Mouse (Mus musculus) midbrain, embryonic 13.5 days (tissue): Measurements from ENCODE around the gene Pou2f1. TPM values are rescaled to one million over a fixed set of nuclear protein-coding genes. Genes with fewer than 3 reads are reported as not detected.
A peak's percentile ranks its signal among the peaks of the same experiment; 100 is the strongest.

Experiments
- ATAC-seq: fragments of 200-750 bp; cut with Nextera tagmentation; 2 replicates; pipeline ENCODE4 v1.8.0; 2017; ENCODE audit warnings: mild to moderate bottlenecking, moderate TSS enrichment, moderate library complexity
- H3K27ac ChIP-seq: fragments of 300-500 bp; sonication (generic); 2 replicates; pipeline ENCODE4 v1.5.1; 2015; ENCODE audit warnings: inconsistent platforms, mild to moderate bottlenecking, moderate library complexity
- H3K27me3 ChIP-seq: fragments of 300-500 bp; sonication (generic); 2 replicates; pipeline ENCODE4 v1.6.1; 2015; ENCODE audit warnings: mild to moderate bottlenecking, inconsistent platforms
- H3K36me3 ChIP-seq: fragments of 300-500 bp; sonication (generic); 2 replicates; pipeline ENCODE4 v1.6.1; 2015; ENCODE audit warnings: mild to moderate bottlenecking, inconsistent platforms
- H3K4me1 ChIP-seq: fragments of 300-500 bp; sonication (generic); replicated peaks from 2 replicates; pipeline ENCODE4 v1.6.1; 2015; ENCODE audit warnings: inconsistent platforms
- H3K4me2 ChIP-seq: fragments of 300-500 bp; sonication (generic); replicated peaks from 2 replicates; pipeline ENCODE4 v1.6.1; 2015; ENCODE audit warnings: moderate library complexity, mild to moderate bottlenecking, inconsistent platforms
- H3K4me3 ChIP-seq: fragments of 300-500 bp; sonication (generic); replicated peaks from 2 replicates; pipeline ENCODE4 v1.5.1; 2015; ENCODE audit warnings: mild to moderate bottlenecking, inconsistent platforms
- H3K9ac ChIP-seq: fragments of 300-500 bp; sonication (generic); replicated peaks from 2 replicates; pipeline ENCODE4 v1.6.1; 2015; ENCODE audit warnings: mild to moderate bottlenecking, inconsistent platforms
- H3K9me3 ChIP-seq: fragments of 300-500 bp; sonication (generic); 2 replicates; pipeline ENCODE4 v1.6.1; 2016; ENCODE audit warnings: mild to moderate bottlenecking, inconsistent platforms
- WGBS: fragments of 180-500 bp; shearing (Covaris S2); methylation state at CpG from one replicate; pipeline ENCODE4 v1.1.7; 2015; 5-methylcytosine and 5-hydroxymethylcytosine counted together
- polyA plus RNA-seq: library from polyadenylated mRNA; unstranded; fragments of >200 nt; fragmentation: Nextera tagmentation; extraction: Ambion mirVana; gene quantifications from 2 replicates; pipeline ENCODE4 v1.2.1, GENCODE M21; 2015

Pou2f1 gene
- polyA plus RNA-seq, 1 experiment from 2014 or later = 27.7 TPM

DNA sequence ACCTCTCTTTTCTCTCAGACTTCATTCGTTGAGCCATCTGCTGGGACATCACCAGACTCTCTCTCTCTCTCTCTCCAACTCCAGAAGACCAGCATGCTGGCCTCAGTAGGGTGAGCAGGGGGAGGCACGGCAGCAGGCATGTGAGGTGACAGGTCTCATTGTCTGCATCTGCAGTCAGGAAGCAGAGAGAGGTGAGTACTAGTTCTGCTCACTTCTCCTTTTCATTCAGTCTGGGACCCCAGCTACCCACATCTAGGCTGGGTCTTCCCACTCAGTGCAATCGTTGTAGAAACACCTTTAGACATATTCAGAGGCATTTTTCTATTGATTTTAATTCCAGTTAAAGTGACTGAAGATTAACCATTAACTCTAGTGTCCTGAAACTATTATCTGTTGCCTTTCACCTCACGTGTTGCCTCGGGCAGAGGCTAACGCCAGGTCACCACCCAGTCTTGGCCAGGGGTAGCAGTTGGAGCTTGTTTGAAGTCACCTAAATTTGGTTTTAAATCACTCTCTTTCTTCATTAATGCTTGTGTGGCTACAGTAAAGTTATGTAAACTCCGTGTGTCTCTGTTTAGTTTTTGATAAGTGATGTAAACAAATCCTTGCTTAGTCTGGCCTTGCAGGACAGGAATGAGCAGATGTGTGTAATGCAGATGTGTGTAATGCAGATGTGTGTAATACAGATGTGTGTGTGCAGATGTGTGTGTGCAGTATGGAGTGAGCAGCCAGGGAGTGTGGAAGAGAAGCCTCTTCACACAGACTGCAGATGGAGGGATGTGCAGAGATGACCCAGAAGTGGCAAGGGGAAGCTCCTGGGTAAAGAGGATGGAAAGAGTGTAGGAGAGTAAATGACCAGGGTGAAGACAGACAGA, 29.4 kb upstream of the Pou2f1 start:
- Histone ChIP-seq H3K27me3 (no peaks in the 10 kb centered on the region), H3K27ac (no peak overlapping the region), H3K4me2 (no peak overlapping the region), H3K9ac (no peak overlapping the region), H3K9me3 (no peaks in the 10 kb centered on the region), H3K4me1 (peaks cover 6% of the 10 kb centered on the region), H3K4me3 (no peak overlapping the region), H3K36me3 (no peaks in the 10 kb centered on the region)
- ATAC-seq = no peak
- WGBS = 79% methylated on average over 7 of the region's 7 CpGs

DNA sequence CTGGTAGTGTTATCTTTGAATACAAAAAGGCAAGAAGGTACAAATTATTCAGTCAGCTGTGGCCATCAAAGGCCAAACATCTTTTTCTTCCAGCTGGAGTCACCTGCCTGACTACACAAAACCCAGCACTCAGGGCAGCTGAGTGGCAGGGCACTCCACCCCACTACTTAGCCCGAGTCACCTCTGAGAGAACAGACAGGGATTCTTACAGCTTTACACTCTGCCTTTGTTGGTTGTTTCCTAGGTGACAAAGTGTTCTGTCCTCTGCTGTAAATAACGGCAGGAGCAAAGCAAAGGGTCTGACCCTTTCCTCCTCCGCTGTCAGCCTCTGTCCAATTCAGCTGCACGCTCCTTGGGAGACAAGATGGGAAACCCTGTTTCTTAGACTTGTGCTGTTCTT, 21.5 kb upstream of the Pou2f1 start:
- 0 out of 2 replicates have a peak, but pooled peaks cover 8% of the 10 kb centered on the region for H3K4me1 ChIP-seq
- H3K4me2 ChIP-seq = no peak overlapping the region
- H3K27ac ChIP-seq = no peak overlapping the region
- H3K27me3 ChIP-seq = no peaks in the 10 kb centered on the region
- no peak overlapping the region for H3K9ac ChIP-seq
- peak; percentile 77 for ATAC-seq
- H3K9me3 ChIP-seq = no peaks in the 10 kb centered on the region
- 17% methylated on average over 4 of the region's 4 CpGs for WGBS
- H3K36me3 ChIP-seq = no peaks in the 10 kb centered on the region
- no peak overlapping the region for H3K4me3 ChIP-seq

GRCm38 (mm10) chr1:166017203-166017602, 14.7 kb upstream of the Pou2f1 start:
- WGBS = 95% methylated on average over 4 of the region's 4 CpGs
- Histone ChIP-seq H3K9me3 (no peaks in the 10 kb centered on the region), H3K27me3 (no peaks in the 10 kb centered on the region), H3K4me2 (no peak overlapping the region), H3K27ac (no peak overlapping the region), H3K36me3 (no peaks in the 10 kb centered on the region), H3K4me1 (no peaks in the 10 kb centered on the region), H3K9ac (no peak overlapping the region), H3K4me3 (no peak overlapping the region)
- no peak for ATAC-seq

GRCm38 (mm10) chr1:166016306-166016705, 13.8 kb upstream of the Pou2f1 start:
- Histone ChIP-seq H3K27me3 (no peaks in the 10 kb centered on the region), H3K4me3 (no peak overlapping the region), H3K9me3 (no peaks in the 10 kb centered on the region), H3K4me1 (no peaks in the 10 kb centered on the region), H3K36me3 (no peaks in the 10 kb centered on the region), H3K9ac (no peak overlapping the region), H3K4me2 (no peak overlapping the region), H3K27ac (no peak overlapping the region)
- ATAC-seq = no peak
- 81% methylated on average over 4 of the region's 4 CpGs for WGBS

GRCm38 (mm10) chr1:166014530-166014929, 12.1 kb upstream of the Pou2f1 start:
- H3K27me3 ChIP-seq = no peaks in the 10 kb centered on the region
- ATAC-seq = no peak
- WGBS = 62% methylated on average over 5 of the region's 5 CpGs

DNA sequence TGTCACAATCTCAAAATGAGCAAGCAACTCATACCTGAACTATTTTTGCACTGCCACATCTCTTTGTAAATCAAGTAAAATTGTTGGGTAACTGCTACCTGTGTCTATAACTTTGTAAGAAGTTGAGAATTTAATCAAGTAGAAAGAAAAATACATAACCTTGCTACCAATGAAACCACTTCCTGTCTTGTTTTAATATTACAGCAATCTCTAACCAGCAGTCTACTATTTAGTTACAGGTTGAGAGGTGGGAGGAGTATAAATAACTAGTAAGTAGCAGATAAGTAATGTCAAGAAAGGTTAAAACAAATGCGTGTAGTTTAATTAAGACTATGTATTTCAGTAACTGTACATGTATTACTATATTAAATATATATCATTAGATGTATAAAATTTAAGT, 7.6 kb upstream of the Pou2f1 start:
- no peak overlapping the region for H3K4me2 ChIP-seq
- WGBS = 92% methylated on average over 1 of the region's 1 CpGs
- no peak for ATAC-seq
- H3K9me3 ChIP-seq = no peaks in the 10 kb centered on the region
- H3K27me3 ChIP-seq = no peaks in the 10 kb centered on the region
- H3K4me3 ChIP-seq = no peak overlapping the region
- no peaks in the 10 kb centered on the region for H3K36me3 ChIP-seq
- H3K9ac ChIP-seq = no peak overlapping the region
- H3K27ac ChIP-seq = no peak overlapping the region
- H3K4me1 ChIP-seq = no peaks in the 10 kb centered on the region

More at GRCm38 (mm10) chr1:166014530-166014929, 12.1 kb upstream of the Pou2f1 start:
- Histone ChIP-seq H3K36me3 (no peaks in the 10 kb centered on the region), H3K9ac (no peak overlapping the region), H3K4me2 (no peak overlapping the region), H3K4me3 (no peak overlapping the region), H3K4me1 (no peaks in the 10 kb centered on the region), H3K9me3 (no peaks in the 10 kb centered on the region), H3K27ac (no peak overlapping the region)

DNA sequence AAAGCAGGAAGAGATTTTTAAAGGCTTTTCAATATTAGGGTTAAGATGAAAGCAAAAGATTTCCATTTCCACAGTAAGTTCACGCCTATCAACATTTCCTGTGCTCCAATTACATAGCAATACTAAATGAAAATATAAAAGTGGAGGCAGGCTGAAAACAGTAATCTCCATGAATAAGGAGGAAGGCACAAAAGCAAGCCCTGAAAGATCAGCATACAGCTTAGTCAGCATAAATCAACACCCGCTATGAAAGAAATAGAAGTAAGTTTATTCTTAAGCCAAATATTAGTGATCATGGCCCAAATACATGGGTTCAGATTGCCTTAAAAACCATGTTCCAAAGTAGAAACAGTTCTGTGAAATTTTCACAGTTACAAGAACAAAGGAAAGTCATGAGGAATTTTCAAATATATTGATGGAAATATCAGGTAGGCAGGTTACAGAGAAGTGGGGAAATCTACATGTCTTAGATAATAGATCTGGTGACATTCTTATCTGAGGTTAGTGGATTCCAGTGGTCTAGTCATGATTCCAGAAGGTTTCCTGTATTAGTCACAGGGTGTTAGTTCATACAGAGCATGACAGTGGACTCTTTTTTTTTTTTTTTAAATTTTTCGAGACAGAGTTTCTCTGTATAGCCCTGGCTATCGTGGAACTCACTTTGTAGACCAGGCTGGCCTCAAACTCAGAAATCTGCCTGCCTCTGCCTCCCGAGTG, 6.3 kb upstream of the Pou2f1 start:
- Histone ChIP-seq H3K4me2 (no peak overlapping the region), H3K9me3 (no peaks in the 10 kb centered on the region)

GRCm38 (mm10) chr1:166007026-166007425, 4.5 kb upstream of the Pou2f1 start:
- WGBS = 72% methylated on average over 3 of the region's 3 CpGs
- H3K9ac ChIP-seq = no peak overlapping the region
- no peak for ATAC-seq
- H3K4me3 ChIP-seq = no peak overlapping the region
- no peaks in the 10 kb centered on the region for H3K9me3 ChIP-seq
- no peaks in the 10 kb centered on the region for H3K4me1 ChIP-seq
- H3K4me2 ChIP-seq = no peak overlapping the region
- no peaks in the 10 kb centered on the region for H3K36me3 ChIP-seq
- no peak overlapping the region for H3K27ac ChIP-seq
- no peaks in the 10 kb centered on the region for H3K27me3 ChIP-seq

More for the DNA sequence above, 6.3 kb upstream of the Pou2f1 start:
- WGBS = 94% methylated on average over 5 of the region's 5 CpGs
- Histone ChIP-seq H3K27me3 (no peaks in the 10 kb centered on the region), H3K27ac (no peak overlapping the region), H3K9ac (no peak overlapping the region), H3K36me3 (no peaks in the 10 kb centered on the region), H3K4me3 (no peak overlapping the region), H3K4me1 (no peaks in the 10 kb centered on the region)
- ATAC-seq = no peak

GRCm38 (mm10) chr1:166003181-166004022, 924 bp upstream of the Pou2f1 start:
- Histone ChIP-seq H3K4me1 (peaks cover 27% of the 10 kb centered on the region), H3K36me3 (no peaks in the 10 kb centered on the region), H3K27ac (peak overlapping the region; percentile 76), H3K4me2 (peak overlapping the region; percentile 62), H3K27me3 (no peaks in the 10 kb centered on the region), H3K4me3 (peak overlapping the region; percentile 99), H3K9me3 (no peaks in the 10 kb centered on the region), H3K9ac (peak overlapping the region; percentile 59)
- peak; percentile 84 for ATAC-seq
- under 1% methylated on average over 61 of the region's 61 CpGs for whole genome bisulfite sequencing

DNA sequence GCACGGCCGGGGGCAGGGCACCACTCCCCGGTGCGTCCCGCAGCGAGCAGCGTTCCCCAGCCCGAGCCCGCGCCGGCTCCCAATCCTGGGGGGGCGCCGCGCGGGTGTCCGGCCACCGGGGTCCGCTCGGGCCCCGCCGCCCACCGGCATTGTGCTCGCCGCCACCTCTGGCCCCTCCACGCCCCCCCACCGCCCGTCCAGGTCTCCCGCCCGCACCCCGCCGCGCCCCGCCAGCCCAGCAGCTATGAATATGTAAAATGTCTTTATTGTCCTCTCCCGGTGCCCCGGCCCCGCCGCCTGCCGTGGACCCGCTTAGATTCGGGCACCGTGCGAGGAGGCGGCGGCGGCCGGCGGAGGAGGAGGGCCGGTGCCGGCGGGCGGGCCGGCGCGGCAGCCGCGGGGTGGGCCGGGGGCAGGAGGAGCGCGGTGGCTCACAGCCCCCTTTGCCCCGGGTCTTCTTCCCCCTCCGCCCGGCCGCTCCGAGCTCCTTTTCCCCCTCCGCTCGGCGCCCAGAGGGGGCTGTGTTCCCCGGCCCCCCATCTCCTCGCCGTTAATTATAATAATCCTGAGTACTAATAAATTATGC, 481 bp downstream of the Pou2f1 start:
- peak overlapping the region; percentile 98 for H3K9ac ChIP-seq
- peak overlapping the region; percentile 85 for H3K4me2 ChIP-seq
- peak; percentile 40 for ATAC-seq
- no peaks in the 10 kb centered on the region for H3K27me3 ChIP-seq
- WGBS = 2% methylated on average over 41 of the region's 70 CpGs
- no peaks in the 10 kb centered on the region for H3K36me3 ChIP-seq
- H3K4me3 ChIP-seq = peak overlapping the region; percentile 99
- no peaks in the 10 kb centered on the region for H3K9me3 ChIP-seq
- peaks cover 31% of the 10 kb centered on the region for H3K4me1 ChIP-seq
- peak overlapping the region; percentile 98 for H3K27ac ChIP-seq

DNA sequence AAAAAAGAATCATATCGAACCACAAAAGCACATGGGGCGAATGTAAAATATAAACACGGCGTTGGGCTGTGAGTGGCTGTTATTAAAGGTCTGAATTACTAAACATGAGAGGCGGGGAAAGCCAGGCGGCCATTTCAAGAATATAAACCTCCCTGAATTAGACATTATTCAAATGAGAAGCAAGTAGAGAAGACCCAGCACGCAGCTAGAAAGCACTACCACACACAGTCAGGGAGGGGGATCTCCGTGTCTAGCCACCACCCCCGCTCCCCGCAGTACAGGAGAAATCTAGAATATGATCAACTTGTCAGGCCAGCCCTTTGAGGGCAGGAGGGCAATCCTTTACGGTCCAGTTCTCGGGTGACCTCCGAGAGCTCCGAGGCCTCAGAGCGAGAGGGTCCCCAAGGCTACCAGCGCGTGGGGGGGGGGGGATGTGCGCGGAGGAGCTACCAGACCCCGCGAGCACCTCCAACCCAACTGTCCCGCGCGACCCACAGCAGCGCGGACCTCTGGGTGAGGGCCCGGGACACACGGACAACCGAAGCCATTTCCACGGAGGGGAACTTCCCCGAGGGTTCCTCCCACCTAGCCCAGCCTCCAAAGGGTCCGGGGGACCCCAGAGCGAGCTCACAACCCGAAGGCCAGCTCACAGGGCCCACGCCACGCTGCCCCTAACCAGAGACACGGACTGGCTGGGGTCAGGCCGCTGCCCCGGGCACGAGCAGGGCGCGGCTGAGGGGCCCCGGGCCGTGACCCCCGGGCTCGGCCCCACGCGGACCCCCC, 1.2 kb downstream of the Pou2f1 start:
- ATAC-seq = peak; percentile 46
- under 1% methylated on average over 46 of the region's 48 CpGs for WGBS
- H3K36me3 ChIP-seq = no peaks in the 10 kb centered on the region
- peak overlapping the region; percentile 98 for H3K27ac ChIP-seq
- no peaks in the 10 kb centered on the region for H3K27me3 ChIP-seq
- no peaks in the 10 kb centered on the region for H3K9me3 ChIP-seq
- H3K9ac ChIP-seq = peak overlapping the region; percentile 98
- peak overlapping the region; percentile 99 for H3K4me3 ChIP-seq
- peaks cover 32% of the 10 kb centered on the region for H3K4me1 ChIP-seq
- peak overlapping the region; percentile 85 for H3K4me2 ChIP-seq
